Mouse (Mus musculus): ENCODE results near the gene Bst2. TPM values are rescaled to one million over a fixed set of nuclear protein-coding genes. Genes with fewer than 3 reads are reported as not detected.
A peak's percentile ranks its signal among the peaks of the same experiment; 100 is the strongest.

Gene Bst2
- polyA plus RNA-seq, 1 experiment from 2014 or later, result 42.0 TPM

DNA sequence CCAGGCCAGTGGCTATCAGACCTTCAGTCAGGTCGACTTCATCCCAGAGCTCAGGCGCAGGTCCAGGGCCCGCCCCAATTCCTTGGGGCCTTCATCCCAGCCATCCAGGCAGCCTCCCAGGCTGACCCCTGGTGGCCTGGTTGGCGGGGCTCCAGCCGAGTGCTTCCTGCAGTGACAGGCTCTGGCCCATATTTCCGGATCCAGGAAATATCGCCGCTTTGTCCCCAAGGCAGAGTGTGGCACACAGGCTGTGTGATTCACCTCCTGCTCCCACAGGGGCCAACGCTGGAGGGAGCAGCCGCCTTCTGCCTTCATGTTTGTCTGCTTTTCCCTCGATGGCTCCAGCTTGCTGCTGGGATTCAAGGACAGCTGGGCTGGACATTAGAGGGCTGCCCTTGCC is 40.8 kb downstream of the Bst2 start:
- Histone ChIP-seq H3K4me2 (ENCODE audit: low read depth, low read length) (no peak overlapping the region), H3K36me3 (ENCODE audit: control insufficient read depth, insufficient read depth, low read length) (peaks cover 10% of the 10 kb centered on the region; the same call in 1 of the 2 replicates), H3K9ac (ENCODE audit: low read depth, low read length) (0 out of 2 replicates have a peak overlapping the region, but pooled peaks have one; percentile 22), H3K27me3 (replicated peaks; ENCODE audit: control insufficient read depth, insufficient read depth, low read length) (no peaks in the 10 kb centered on the region), H3K9me3 (ENCODE audit: control insufficient read depth, low read length) (no peaks in the 10 kb centered on the region), H3K4me1 (ENCODE audit: control insufficient read depth, insufficient read depth, low read length) (peaks cover 27% of the 10 kb centered on the region), H3K4me3 (ENCODE audit: low read length) (no peak overlapping the region), H3K27ac (ENCODE audit: low read length) (peak overlapping the region; percentile 60)
- ATAC-seq, result peak; percentile 24; the same call in 1 of the 2 replicates
- 44% methylated on average over 11 of the region's 11 CpGs for WGBS

DNA sequence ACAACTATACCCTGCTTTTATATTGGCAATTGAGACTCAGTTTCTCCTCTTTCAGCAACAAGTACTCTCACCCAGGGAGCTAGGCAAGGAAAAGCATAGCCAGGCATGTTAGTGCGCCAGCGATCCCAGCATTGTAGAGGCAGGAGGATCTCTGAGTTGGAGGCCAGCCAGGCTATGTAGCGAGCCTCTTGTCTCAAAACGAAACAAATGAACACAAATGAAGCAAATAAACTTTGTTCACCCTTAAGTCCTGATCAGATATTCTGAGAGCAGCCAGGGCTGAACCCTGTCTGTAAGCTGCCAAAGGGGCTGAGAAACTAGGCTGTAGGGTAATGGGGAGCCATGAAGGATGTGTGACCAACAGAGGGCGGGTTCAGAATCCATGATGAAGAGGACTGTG is 41.4 kb downstream of the Bst2 start:
- Histone ChIP-seq H3K4me1 (ENCODE audit: control insufficient read depth, insufficient read depth, low read length) (peaks cover 27% of the 10 kb centered on the region), H3K4me3 (ENCODE audit: low read length) (no peak overlapping the region), H3K9ac (ENCODE audit: low read depth, low read length) (no peak overlapping the region), H3K27me3 (replicated peaks; ENCODE audit: control insufficient read depth, insufficient read depth, low read length) (no peaks in the 10 kb centered on the region), H3K27ac (ENCODE audit: low read length) (peak overlapping the region; percentile 60), H3K4me2 (ENCODE audit: low read depth, low read length) (no peak overlapping the region), H3K36me3 (ENCODE audit: control insufficient read depth, insufficient read depth, low read length) (peaks cover 11% of the 10 kb centered on the region; the same call in 1 of the 2 replicates), H3K9me3 (ENCODE audit: control insufficient read depth, low read length) (no peaks in the 10 kb centered on the region)
- no peak for ATAC-seq
- 79% methylated on average over 5 of the region's 5 CpGs for WGBS

DNA sequence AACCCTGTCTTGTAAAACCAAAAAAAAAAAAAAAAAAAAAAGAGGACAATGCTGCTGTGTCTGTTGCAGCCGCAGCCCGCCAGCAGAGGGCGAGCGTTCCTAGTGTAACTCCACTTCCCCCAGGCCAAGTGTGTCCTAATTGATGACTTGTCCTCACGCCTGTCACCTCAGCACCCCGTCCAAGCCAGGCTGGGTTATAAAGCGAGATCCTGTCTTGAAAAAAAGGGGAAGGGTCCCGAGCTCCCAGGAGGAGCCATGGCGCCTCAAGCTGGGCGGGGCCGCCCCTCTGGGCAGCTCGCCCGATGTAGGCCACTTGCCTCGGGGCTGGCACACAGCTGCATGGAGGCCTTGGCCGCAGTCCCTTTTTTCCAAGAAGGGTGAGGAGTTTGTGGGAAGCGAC is 42.2 kb downstream of the Bst2 start:
- no peak overlapping the region for H3K4me2 ChIP-seq (ENCODE audit: low read depth, low read length)
- peaks cover 27% of the 10 kb centered on the region for H3K4me1 ChIP-seq (ENCODE audit: control insufficient read depth, insufficient read depth, low read length)
- 19% methylated on average over 16 of the region's 16 CpGs for WGBS
- H3K27ac ChIP-seq (ENCODE audit: low read length), result peak overlapping the region; percentile 37; the same call in 1 of the 2 replicates
- H3K9me3 ChIP-seq (ENCODE audit: control insufficient read depth, low read length), result no peaks in the 10 kb centered on the region
- peak; percentile 61 for ATAC-seq
- H3K9ac ChIP-seq (ENCODE audit: low read depth, low read length), result no peak overlapping the region
- H3K36me3 ChIP-seq (ENCODE audit: control insufficient read depth, insufficient read depth, low read length), result peaks cover 14% of the 10 kb centered on the region; the same call in 1 of the 2 replicates
- H3K4me3 ChIP-seq (ENCODE audit: low read length), result no peak overlapping the region
- no peaks in the 10 kb centered on the region for H3K27me3 ChIP-seq (replicated peaks; ENCODE audit: control insufficient read depth, insufficient read depth, low read length)

DNA sequence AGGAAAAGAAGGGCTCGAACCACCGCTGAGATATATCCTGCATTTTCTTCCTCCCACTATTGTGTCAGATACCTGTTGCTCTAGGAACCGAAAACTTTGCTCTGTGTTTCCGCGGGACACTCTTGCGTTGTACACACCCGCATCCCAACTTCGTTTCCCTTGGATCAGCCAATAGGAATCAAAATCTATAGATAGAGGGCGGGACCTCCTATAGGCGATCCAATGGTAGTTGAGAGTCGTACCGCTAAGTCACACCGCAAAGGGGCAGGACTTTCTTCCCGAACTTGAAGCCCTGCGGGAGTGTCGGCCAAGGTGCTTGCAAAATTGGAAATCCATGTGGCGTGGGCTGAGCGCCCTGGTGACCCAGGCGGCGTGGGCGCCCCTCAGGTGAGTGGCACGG is 48.8 kb downstream of the Bst2 start:
- WGBS, result under 1% methylated on average over 22 of the region's 22 CpGs
- ATAC-seq, result peak; percentile 82
- no peaks in the 10 kb centered on the region for H3K9me3 ChIP-seq (ENCODE audit: control insufficient read depth, low read length)
- peaks cover 12% of the 10 kb centered on the region; the same call in 1 of the 2 replicates for H3K36me3 ChIP-seq (ENCODE audit: control insufficient read depth, insufficient read depth, low read length)
- H3K27me3 ChIP-seq (replicated peaks; ENCODE audit: control insufficient read depth, insufficient read depth, low read length), result no peaks in the 10 kb centered on the region
- H3K4me2 ChIP-seq (ENCODE audit: low read depth, low read length), result peak overlapping the region; percentile 99
- H3K27ac ChIP-seq (ENCODE audit: low read length), result peak overlapping the region; percentile 95
- H3K4me1 ChIP-seq (ENCODE audit: control insufficient read depth, insufficient read depth, low read length), result peaks cover 24% of the 10 kb centered on the region
- peak overlapping the region; percentile 85 for H3K9ac ChIP-seq (ENCODE audit: low read depth, low read length)
- H3K4me3 ChIP-seq (ENCODE audit: low read length), result peak overlapping the region; percentile 62

DNA sequence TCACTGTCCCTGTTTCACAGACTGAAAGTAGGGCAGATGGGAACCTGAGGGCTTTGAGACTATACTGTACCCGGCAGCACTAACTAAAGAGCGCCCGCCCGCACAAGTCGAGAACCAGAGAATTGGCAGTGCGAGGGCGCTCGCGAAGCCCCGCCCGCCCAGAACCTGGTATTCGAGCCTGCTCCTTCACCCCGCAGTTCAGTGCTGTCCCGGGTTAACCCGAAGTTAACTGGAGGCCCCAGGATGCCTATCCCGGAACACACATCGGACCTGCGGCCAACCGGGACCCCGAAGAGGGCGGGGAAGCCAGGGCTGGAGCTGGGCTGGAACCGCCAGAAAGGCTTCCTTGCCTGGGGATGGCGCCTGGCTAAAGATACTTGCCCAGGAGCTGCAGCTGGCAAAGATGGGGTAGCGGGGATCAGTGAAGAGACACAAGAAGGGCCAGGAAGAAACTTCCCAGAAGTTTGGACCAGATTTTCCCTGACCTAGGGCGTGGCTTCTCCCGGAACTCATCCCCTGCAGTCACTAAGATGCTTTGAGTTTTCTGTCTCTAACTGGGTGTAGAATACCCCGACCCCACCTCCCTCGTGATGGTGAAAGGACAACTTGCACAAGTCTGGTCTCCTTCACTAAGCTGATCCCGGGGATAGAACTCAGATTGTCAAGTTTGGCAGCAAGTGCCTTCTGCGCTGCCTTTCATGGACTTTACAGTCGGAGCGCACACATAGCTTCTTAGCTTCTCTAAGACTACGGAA is 49.4 kb downstream of the Bst2 start, which contains the start of gene Gtpbp3:
Gene Gtpbp3, plus strand, starts transcription at position 413 of the 755 bp plus-strand sequence.
- peak within 1 kb of the TSS; percentile 95 for H3K27ac ChIP-seq (ENCODE audit: low read length)
- H3K4me2 ChIP-seq (ENCODE audit: low read depth, low read length), result peak within 1 kb of the TSS; percentile 99
- H3K36me3 ChIP-seq (ENCODE audit: control insufficient read depth, insufficient read depth, low read length), result peaks cover 12% of the 10 kb centered on the region; the same call in 1 of the 2 replicates
- peak within 1 kb of the TSS; percentile 62 for H3K4me3 ChIP-seq (ENCODE audit: low read length)
- no peaks in the 10 kb centered on the region for H3K9me3 ChIP-seq (ENCODE audit: control insufficient read depth, low read length)
- peak within 1 kb of the TSS; percentile 85 for H3K9ac ChIP-seq (ENCODE audit: low read depth, low read length)
- H3K27me3 ChIP-seq (replicated peaks; ENCODE audit: control insufficient read depth, insufficient read depth, low read length), result no peaks in the 10 kb centered on the region
- ATAC-seq, result peak; percentile 61
- peaks cover 24% of the 10 kb centered on the region for H3K4me1 ChIP-seq (ENCODE audit: control insufficient read depth, insufficient read depth, low read length)
- 0% methylated on average over 33 of the region's 33 CpGs for WGBS

DNA sequence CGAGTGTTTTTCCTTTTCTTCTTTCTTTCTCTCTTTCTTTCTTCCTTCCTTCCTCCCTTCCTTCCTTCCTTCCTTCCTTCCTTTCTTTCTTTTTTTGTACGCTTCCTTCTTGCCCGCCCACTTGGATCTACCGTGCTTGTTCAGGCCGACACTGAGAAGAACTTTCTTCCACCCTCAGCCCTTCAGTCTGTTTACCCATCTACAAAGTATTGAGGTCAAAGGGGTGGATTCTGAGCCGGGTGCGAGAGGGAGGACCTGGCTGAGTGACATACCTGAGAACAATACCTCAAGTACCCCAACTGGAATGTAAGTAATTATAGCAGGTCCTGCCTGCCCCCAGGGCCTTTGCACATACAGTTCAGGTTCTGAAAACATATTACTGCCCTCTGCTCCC is 51.1 kb downstream of the Bst2 start:
- H3K9ac ChIP-seq (ENCODE audit: low read depth, low read length), result peak overlapping the region; percentile 86
- 5% methylated on average over 7 of the region's 7 CpGs for WGBS
- ATAC-seq, result no peak

DNA sequence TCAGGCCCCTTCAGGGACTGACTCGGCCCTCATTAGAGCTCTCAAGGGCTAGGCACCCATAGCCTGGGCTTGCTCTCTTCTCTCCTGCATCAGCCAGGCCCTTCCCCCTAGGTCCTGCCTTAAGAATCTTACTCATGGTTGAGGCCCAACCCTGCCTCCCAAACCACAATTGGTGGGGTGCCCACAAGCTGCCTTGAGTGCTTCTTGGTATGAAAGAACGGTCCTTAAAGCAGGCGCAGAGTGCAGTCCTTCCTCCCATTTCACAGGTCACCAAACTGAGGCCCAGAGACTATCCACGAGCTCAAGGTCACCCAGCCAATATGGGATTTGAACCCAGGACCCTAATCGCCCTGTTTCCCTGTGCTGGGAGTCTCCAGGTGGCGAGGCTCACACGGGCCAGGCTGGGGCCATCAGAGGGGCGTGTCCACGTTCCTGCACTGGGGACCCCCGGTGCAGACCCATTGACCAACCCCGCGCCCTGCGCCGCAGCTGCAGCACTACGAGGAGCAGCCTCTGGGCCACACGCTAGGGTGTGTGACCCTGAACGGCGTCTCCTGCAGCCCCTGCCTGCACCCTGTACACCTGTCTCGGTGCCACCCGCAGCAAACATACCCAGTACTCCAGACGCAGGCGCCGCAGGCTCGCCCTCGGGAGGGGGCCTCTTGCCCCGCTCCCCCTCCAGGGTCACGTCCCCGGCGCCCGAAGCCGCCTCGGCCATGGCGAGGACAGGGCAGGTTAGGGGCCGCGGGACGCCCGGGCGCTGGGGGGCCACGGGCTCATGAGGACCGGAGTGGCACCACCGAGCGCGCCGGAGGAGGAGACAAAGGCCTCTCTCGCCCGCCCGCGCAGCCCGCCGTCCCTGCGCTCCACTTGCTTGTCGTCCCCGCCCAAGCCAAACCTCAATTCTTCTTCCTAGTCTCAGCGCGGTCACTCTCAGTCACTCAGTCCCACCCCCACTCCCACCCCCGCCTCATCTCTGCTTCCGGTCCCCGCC is 51.8 kb downstream of the Bst2 start, which contains the start of gene Ano8:
Gene Ano8, minus strand, starts transcription at position 822 of the 994 bp plus-strand sequence.
- peak within 1 kb of the TSS; percentile 97 for H3K4me2 ChIP-seq (ENCODE audit: low read depth, low read length)
- peaks cover 24% of the 10 kb centered on the region for H3K4me1 ChIP-seq (ENCODE audit: control insufficient read depth, insufficient read depth, low read length)
- peak; percentile 67 for ATAC-seq
- 6% methylated on average over 57 of the region's 58 CpGs for WGBS
- peak within 1 kb of the TSS; percentile 73 for H3K27ac ChIP-seq (ENCODE audit: low read length)
- H3K4me3 ChIP-seq (ENCODE audit: low read length), result peak within 1 kb of the TSS; percentile 82
- H3K9ac ChIP-seq (ENCODE audit: low read depth, low read length), result peak within 1 kb of the TSS; percentile 86
- no peaks in the 10 kb centered on the region for H3K36me3 ChIP-seq (ENCODE audit: control insufficient read depth, insufficient read depth, low read length)
- no peaks in the 10 kb centered on the region for H3K27me3 ChIP-seq (replicated peaks; ENCODE audit: control insufficient read depth, insufficient read depth, low read length)
- no peaks in the 10 kb centered on the region for H3K9me3 ChIP-seq (ENCODE audit: control insufficient read depth, low read length)

More for the DNA sequence above, 51.1 kb downstream of the Bst2 start:
- H3K4me3 ChIP-seq (ENCODE audit: low read length), result peak overlapping the region; percentile 82
- H3K27me3 ChIP-seq (replicated peaks; ENCODE audit: control insufficient read depth, insufficient read depth, low read length), result no peaks in the 10 kb centered on the region
- peak overlapping the region; percentile 97 for H3K4me2 ChIP-seq (ENCODE audit: low read depth, low read length)
- peaks cover 24% of the 10 kb centered on the region for H3K4me1 ChIP-seq (ENCODE audit: control insufficient read depth, insufficient read depth, low read length)
- peak overlapping the region; percentile 45 for H3K27ac ChIP-seq (ENCODE audit: low read length)
- H3K36me3 ChIP-seq (ENCODE audit: control insufficient read depth, insufficient read depth, low read length), result peaks cover 4% of the 10 kb centered on the region; the same call in 1 of the 2 replicates
- no peaks in the 10 kb centered on the region for H3K9me3 ChIP-seq (ENCODE audit: control insufficient read depth, low read length)

DNA sequence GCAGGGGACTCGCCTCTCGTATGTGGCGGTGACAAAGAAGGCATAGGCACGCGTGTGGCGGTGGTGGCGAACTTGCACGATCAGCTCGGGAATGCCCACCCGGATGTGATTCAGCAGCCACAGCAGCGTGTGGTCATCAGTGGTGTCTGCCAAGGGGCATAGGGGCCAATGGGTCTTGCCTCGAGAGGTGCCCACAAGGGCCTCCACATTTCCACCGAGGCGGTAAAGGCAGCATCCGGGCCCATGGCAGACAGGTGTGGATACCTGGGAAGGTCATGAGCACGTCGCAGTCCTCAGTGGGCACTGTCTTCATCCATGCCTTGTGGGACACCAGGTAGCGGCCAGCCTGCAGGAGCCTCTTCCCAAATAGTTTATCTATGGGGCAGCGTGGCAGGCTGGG is 52.5 kb downstream of the Bst2 start:
- 96% methylated on average over 19 of the region's 19 CpGs for WGBS
- Histone ChIP-seq H3K4me1 (ENCODE audit: control insufficient read depth, insufficient read depth, low read length) (peaks cover 21% of the 10 kb centered on the region), H3K36me3 (ENCODE audit: control insufficient read depth, insufficient read depth, low read length) (no peaks in the 10 kb centered on the region), H3K27ac (ENCODE audit: low read length) (no peak overlapping the region), H3K4me3 (ENCODE audit: low read length) (no peak overlapping the region; the same call in 1 of the 2 replicates), H3K27me3 (replicated peaks; ENCODE audit: control insufficient read depth, insufficient read depth, low read length) (no peaks in the 10 kb centered on the region), H3K9me3 (ENCODE audit: control insufficient read depth, low read length) (no peaks in the 10 kb centered on the region), H3K4me2 (ENCODE audit: low read depth, low read length) (no peak overlapping the region; the same call in 1 of the 2 replicates), H3K9ac (ENCODE audit: low read depth, low read length) (peak overlapping the region; percentile 86; the same call in 1 of the 2 replicates)
- ATAC-seq, result no peak

All from intestine, embryonic 16.5 days (tissue).